Mouse (Mus musculus): ENCODE measurements around the gene Mypop.

Gene Mypop

DNA sequence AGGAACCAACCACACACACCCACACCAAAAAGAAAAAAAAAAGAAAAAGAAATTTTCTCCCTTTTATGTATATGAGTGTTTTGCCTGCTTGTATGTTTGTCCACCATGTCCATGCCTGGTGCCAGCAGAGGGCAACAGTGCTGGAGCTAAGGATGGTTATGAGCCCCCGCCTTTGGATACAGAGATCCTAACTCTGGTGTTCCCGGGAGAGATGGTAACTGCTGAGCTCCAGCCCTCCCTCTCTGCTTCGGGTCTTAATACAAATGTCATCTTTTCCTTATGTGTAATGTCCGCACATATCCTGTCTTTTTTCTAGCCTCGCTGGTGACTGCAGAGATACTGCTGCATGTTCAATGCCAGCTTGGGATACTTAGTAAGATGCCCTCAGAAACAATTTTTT is 1.1 kb upstream of the Mypop start:
- no peak for DNase-seq (ENCODE audit: low spot score in 2 of 2)

- peak in 1 of 2 experiments; percentile 26 for DNase-seq (ENCODE audit: low spot score in 2 of 2)
These were observed 732 bp downstream of the Mypop start for GRCm38 (mm10) chr7:18991660-18992293.

DNA sequence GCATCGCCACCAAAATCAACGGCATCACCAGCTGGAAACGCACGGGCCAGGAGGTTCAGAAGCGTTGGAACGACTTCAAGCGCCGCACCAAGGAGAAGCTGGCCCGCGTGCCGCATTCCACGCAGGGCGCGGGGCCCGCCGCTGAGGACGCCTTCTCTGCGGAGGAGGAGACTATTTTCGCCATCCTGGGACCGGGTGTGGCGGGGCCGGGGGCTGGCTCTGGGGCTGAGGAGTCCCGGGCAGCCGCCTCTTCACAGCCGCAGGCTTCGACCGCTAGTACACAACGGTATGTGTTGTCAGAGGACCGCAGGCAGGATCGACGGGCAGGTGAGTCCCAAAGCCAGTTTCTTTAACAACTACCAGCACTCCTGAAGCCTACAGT is 1.2 kb downstream of the Mypop start:
- no peak for DNase-seq (ENCODE audit: low spot score in 2 of 2)

DNA sequence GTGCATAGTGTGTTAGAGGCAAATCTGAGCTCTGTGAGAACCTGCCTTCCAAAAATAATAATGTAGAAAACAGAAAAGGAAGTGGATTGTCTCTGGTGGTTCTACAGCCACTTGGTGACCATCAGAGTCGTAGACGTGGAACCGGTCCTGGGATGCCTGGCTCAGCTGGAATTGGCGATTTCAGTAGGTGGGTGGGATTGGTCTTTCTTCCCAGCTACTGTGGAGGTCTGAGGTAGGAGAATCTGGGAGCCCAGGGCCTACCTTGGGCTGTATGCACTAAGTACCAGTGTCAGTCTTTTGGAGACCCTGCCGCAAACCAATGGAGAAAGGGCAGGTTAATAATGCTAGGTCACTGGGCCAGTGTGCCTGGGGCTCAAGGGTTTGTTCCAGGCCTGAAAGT is 2.0 kb downstream of the Mypop start:
- DNase-seq (ENCODE audit: low spot score in 2 of 2), result no peak

DNA sequence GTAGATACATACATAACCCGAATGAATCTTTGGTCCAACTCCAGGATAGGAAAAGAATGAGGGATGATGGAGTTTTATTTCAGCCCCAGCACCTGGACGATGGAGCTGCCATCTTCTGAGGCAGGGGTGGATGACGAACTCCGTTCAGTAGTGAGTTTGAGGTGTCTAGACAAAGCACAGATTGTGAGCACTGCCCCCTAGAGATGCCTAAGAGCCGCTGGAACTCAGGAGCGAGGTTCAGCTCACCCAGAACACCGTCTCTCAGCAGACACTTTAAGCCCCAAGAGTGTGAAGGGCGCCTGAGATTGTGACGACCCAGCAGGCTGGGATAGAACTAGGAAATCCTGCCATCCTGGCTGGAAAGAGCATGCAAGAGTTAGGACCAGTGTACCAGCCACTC is 7.8 kb downstream of the Mypop start:
- DNase-seq (ENCODE audit: low spot score in 2 of 2), result no peak

DNA sequence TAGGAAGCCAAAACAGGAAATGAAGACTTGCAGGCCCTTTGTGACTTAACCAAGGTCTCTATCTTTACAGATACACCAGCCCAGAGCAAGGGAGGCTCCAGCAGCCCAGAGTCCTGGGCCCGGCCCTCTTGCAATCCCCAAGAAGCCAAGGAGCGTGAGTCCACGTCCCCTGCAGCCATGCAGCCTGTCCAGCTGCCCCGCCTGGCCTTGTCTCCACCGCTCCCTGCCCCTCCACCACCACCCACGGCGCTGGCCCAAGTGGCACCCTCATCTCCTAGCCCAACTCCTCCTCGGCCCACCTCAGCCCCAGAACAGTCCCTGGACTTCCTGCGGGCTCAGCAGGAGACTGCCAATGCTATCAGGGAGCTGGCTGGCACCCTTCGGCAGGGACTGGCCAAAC is 9.4 kb downstream of the Mypop start:
- DNase-seq (ENCODE audit: low spot score in 2 of 2), result peak; percentile 36 to 46

DNA sequence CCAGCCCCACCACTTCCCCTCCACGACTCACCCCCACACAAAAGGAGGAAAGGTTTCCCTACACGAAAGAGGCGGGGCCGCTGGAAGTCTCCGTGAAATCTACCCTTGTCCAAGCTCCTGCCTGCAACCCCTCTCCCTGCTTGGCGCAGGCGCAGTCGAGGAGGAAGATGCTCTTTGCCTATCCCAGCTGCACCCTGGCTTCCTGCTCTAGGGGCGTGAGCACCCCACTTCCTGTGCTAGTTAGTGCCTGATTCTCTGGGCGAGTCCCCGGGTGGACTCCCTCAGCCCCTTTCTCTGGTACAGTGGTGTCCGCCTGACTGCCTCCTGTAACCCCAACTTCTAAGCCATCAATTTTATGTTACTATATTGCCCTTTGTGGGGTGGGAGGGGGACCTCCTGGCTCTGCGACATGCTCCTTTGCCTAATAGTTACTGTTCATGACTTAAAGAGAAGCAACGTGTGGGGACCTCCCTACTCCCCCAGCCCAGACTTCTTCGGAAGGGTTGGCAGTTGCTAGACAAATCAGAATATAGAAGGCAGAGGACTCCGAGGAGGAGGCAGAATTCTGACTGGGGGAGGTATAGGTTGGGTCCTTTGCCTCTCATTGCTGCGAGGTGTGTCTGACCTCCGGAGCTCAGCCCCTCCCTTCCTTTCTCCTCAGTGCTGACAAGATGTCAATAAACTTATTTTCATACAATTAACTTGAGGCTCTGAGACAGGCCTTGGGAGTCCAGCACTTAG is 10.2 kb downstream of the Mypop start:
- peak; percentile 93 to 94 for DNase-seq (ENCODE audit: low spot score in 2 of 2)

- DNase-seq (ENCODE audit: low spot score in 2 of 2), result no peak
These were observed 10.7 kb downstream of the Mypop start for GRCm38 (mm10) chr7:19001807-19002085.

DNA sequence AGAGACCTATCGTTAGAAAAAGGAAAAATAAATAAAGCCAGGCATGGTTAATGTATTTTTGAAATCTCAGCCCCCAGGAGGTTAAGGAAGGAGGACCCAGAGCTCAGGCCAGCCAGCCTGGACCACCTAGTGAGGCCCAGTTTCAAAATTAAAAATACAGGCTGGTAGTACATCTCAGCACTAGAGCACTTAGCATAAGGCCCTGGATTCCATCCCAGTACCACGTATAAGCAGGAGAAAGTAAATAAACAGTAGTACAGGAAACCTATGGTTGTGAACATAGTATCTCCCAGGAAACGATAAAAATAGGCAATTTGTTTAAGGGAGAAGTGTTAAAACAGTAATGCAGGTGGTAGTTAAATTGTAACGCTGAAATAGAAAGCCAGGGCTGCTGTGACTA is 11.1 kb downstream of the Mypop start:
- DNase-seq (ENCODE audit: low spot score in 2 of 2), result no peak

- DNase-seq (ENCODE audit: low spot score in 2 of 2), result peak; percentile 60 to 63
These were observed 11.9 kb downstream of the Mypop start for GRCm38 (mm10) chr7:19002848-19003498.

GRCm38 (mm10) chr7:19003902-19004630 is 13.0 kb downstream of the Mypop start, which contains the start of gene Irf2bp1:
Gene Irf2bp1, plus strand, starts transcription at chr7:19004044.
- peak; percentile 87 to 91 for DNase-seq (ENCODE audit: low spot score in 2 of 2)

- no peak for DNase-seq (ENCODE audit: low spot score in 2 of 2)
These were observed 13.6 kb downstream of the Mypop start for GRCm38 (mm10) chr7:19004631-19005079.

DNA sequence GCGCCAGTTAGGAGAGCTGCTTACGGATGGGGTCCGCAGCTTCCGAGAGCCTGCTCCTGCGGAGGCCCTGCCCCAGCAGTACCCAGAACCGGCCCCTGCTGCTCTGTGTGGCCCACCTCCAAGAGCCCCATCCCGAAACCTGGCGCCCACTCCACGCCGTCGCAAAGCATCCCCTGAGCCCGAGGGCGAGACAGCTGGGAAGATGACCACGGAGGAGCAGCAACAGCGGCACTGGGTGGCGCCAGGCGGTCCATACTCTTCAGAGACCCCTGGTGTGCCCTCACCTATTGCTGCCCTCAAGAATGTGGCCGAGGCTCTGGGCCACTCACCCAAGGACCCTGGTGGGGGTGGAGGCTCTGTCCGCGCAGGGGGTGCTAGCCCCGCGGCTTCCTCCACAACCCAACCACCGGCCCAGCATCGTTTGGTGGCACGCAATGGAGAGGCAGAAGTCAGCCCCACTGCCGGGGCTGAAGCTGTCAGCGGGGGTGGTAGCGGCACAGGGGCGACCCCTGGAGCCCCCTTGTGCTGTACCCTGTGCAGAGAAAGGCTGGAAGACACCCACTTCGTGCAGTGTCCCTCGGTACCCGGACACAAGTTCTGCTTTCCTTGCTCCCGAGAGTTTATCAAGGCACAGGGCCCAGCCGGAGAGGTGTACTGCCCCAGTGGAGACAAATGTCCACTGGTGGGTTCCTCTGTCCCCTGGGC is 14.5 kb downstream of the Mypop start:
- no peak for DNase-seq (ENCODE audit: low spot score in 2 of 2)

GRCm38 (mm10) chr7:19006476-19006875 is 15.4 kb downstream of the Mypop start:
- DNase-seq (ENCODE audit: low spot score in 2 of 2), result peak; percentile 56 to 77

DNA sequence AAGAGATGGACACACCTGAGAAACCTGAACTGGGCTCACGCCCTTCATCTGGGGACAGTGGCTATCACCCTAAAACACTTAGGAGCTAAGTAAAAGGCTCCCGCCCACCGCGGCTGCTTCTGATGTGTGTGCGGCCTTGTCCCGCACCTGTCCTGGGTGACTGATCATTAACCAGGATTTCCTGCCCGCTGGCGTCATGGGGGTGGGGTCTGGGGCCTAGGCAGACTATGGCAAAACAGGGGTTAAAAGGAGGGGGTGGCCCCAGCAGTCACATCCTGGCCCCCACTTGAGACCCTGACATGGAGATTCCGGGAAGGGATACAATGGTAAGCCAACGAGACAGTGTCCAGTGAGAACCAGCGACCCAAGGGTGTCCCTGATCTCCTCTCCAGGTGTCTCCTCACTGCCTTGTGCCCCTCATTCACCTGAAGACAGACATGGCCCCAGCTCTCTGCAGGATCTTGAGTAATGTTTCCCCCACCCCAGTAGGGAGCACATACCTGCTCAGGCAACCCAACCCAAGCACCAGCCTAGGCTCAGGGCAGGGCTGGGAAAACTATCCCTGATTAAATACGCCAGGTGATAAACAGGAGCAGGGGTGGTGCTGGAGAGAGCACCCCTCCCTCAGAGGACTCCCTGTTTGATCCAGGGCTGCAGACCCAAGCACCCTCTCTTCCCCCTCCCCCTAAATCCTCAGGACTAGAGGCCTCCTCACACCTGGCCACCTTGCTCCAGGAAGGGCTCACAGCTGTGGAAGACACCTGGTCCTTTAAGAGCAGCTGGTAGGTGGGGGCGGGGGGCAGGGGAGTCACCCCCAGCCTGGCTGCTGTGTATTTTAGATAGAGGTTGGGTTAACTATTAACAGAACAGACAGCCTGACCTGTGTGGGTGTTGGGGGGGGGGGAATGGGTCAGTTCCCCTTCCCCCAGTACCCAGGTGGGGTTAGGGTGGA is 16.3 kb downstream of the Mypop start:
- no peak for DNase-seq (ENCODE audit: low spot score in 2 of 2)

DNA sequence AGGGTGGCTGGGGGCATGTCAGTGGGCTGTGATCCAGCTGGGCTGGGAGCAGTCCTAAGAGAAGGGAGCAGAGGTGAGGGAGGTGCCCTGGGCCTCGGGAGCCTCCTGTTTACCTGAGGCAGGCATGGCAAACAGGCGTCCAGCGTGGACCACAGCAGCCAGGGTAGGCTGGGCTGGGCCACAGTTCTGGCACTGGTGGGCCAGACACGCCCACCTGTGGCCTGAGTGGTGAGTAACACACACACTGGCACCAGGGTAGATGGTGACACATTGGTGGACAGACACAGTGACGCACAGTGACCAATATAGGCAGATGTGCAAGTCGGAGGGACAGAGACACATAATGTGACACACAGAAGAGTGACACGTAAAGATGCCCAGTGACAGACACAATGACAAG is 19.5 kb downstream of the Mypop start:
- no peak for DNase-seq (ENCODE audit: low spot score in 2 of 2)

- no peak for DNase-seq (ENCODE audit: low spot score in 2 of 2)
These were observed 21.1 kb downstream of the Mypop start for GRCm38 (mm10) chr7:19012025-19012621.

GRCm38 (mm10) chr7:19012882-19013281 is 21.8 kb downstream of the Mypop start:
- DNase-seq (ENCODE audit: low spot score in 2 of 2), result no peak

DNA sequence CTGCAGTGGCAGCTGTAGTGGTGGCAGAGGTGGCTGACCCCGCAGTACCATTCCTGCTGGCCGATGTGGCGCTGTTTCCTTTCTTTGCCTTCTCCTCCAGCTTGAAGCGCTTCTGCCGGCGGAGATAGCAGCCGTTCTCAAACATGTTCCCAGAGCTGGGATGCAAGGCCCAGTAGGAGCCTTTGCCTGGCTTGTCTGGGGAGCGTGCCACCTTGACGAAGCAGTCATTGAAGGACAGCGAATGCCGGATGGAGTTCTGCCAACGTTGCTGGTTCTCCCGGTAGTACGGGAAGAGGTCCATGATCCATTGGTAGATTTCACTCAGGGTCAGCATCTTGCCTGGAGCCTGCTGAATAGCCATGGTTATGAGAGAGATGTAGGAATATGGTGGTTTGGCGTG is 23.4 kb downstream of the Mypop start:
- DNase-seq (ENCODE audit: low spot score in 2 of 2), result no peak

DNA sequence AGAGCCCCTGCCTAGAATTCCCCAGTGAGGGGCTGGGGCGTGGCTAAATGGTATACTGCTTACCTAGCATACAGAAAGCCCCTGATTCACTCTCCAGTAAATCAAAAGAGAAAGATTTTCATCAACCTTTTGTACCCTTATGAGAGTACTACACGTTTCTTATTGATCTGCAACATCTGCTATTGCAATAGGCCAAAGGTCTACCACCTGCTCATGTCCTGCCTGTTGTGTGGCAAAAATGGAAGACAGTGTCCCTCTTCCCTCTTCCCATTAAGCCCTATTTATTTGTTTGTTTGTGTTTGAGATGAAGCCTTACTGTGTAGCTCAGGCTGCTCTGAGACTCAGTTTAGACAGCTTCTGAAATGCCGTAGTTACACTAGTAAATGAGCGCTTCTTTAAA is 25.0 kb downstream of the Mypop start:
- no peak for DNase-seq (ENCODE audit: low spot score in 2 of 2)

Measured in thymus, postnatal 10 days (tissue).